ENCODE assay signal across 14 mouse cellular contexts in genomic region chr12:17048979-17049612, GRCm38 (mm10). TPM values are rescaled to one million over a fixed set of nuclear protein-coding genes. Genes with fewer than 3 reads are reported as not detected.
A peak's percentile ranks its signal among the peaks of the same experiment; 100 is the strongest.
DNase-seq lines count a peak whose midpoint lies in the region; ATAC-seq and TF ChIP-seq lines count a peak whose summit lies in the region.
"Had no signal": no experiment of that assay in that cellular context is flagged by ENCODE, and none has a peak within 500 bp of the region (broad histone marks: within the 10 kb centered on the region; RNA-seq: fewer than 3 reads in every experiment).

No protein-coding gene starts in this region.

- H3K4me2 ChIP-seq in forebrain, embryonic 16.5 days (ENCODE audit: low read length) = no peak overlapping the region
- H3K4me2 ChIP-seq in hindbrain, embryonic 16.5 days (ENCODE audit: low read length) = no peak overlapping the region
- H3K4me2 ChIP-seq in neural tube, embryonic 12.5 days (replicated peaks) = no peak overlapping the region
- H3K4me2 ChIP-seq in liver, postnatal 0 days (ENCODE audit: low read depth, low read length) = no peak overlapping the region
- H3K4me2 ChIP-seq: liver, embryonic 11.5 days had no signal

- intact Hi-C loops in left cerebral cortex, postnatal 4 days (cut with DNase I) = no loop called here

- H3K36me3 ChIP-seq in forebrain, embryonic 16.5 days (ENCODE audit: control insufficient read depth, insufficient read depth) = no peaks in the 10 kb centered on the region
- no peaks in the 10 kb centered on the region for H3K36me3 ChIP-seq in hindbrain, embryonic 16.5 days (ENCODE audit: control insufficient read depth, insufficient read depth, low read length)
- no peaks in the 10 kb centered on the region for H3K36me3 ChIP-seq in neural tube, embryonic 12.5 days
- H3K36me3 ChIP-seq in liver, postnatal 0 days (replicated peaks; ENCODE audit: insufficient read depth, low read length) = no peaks in the 10 kb centered on the region

- no peak for TF ChIP-seq EP300 in liver, postnatal 0 days (IDR thresholded peaks at IDR 0.05; ENCODE audit: low read depth)

- peak; percentile 57 for ATAC-seq in forebrain, embryonic 16.5 days
- ATAC-seq in hindbrain, embryonic 16.5 days = peak; percentile 87
- ATAC-seq in neural tube, embryonic 12.5 days (ENCODE audit: low FRiP score, low read depth) = peak; percentile 88
- ATAC-seq in liver, postnatal 0 days = no peak
- ATAC-seq in granulocyte monocyte progenitor cell, adult 5-6 weeks (replicated peaks; ENCODE audit: poor library complexity, severe bottlenecking) = no peak

- H3K9me3 ChIP-seq in forebrain, embryonic 16.5 days (ENCODE audit: control insufficient read depth, low read length) = no peaks in the 10 kb centered on the region
- H3K9me3 ChIP-seq in hindbrain, embryonic 16.5 days (ENCODE audit: control insufficient read depth, low read length) = no peaks in the 10 kb centered on the region
- H3K9me3 ChIP-seq in neural tube, embryonic 12.5 days = no peaks in the 10 kb centered on the region
- no peaks in the 10 kb centered on the region for H3K9me3 ChIP-seq in liver, postnatal 0 days (ENCODE audit: low read length)

- no peak for TF ChIP-seq CTCF in liver, postnatal 0 days (IDR thresholded peaks at IDR 0.05; ENCODE audit: low read depth)

- DNase-seq in left cerebral cortex, postnatal 4 days = peak; percentile 71
- no peak for DNase-seq in left cerebral cortex, adult 8-10 months (ENCODE audit: low spot score in 2 of 2)
- DNase-seq in liver, postnatal 0 days = no peak
- DNase-seq in testis, postnatal 10 days (ENCODE audit: low spot score) = no peak
- DNase-seq: adrenal gland, adult 8-10 months; heart, adult 11 months; heart, postnatal 10 days; kidney, adult 8-10 months had no signal

- no peak overlapping the region for H3K4me3 ChIP-seq in forebrain, embryonic 16.5 days (replicated peaks; ENCODE audit: low read length)
- no peak overlapping the region for H3K4me3 ChIP-seq in hindbrain, embryonic 16.5 days (ENCODE audit: low read length)
- H3K4me3 ChIP-seq in neural tube, embryonic 12.5 days = no peak overlapping the region
- H3K4me3 ChIP-seq in liver, postnatal 0 days (ENCODE audit: low read depth, low read length) = no peak overlapping the region

- WGBS in forebrain, embryonic 16.5 days = 54% methylated on average over 7 of the region's 7 CpGs
- 31% methylated on average over 7 of the region's 7 CpGs for WGBS in hindbrain, embryonic 16.5 days
- WGBS in neural tube, embryonic 12.5 days = 41% methylated on average over 7 of the region's 7 CpGs
- 78% methylated on average over 7 of the region's 7 CpGs for WGBS in liver, postnatal 0 days (ENCODE audit: insufficient replicate concordance)

- H3K27me3 ChIP-seq in forebrain, embryonic 16.5 days (replicated peaks; ENCODE audit: control insufficient read depth, insufficient read depth, low read length) = no peaks in the 10 kb centered on the region
- no peaks in the 10 kb centered on the region; the same call in 1 of the 2 replicates for H3K27me3 ChIP-seq in hindbrain, embryonic 16.5 days (replicated peaks; ENCODE audit: control insufficient read depth, insufficient read depth, low read length)
- peaks cover 5% of the 10 kb centered on the region; the same call in 1 of the 2 replicates for H3K27me3 ChIP-seq in neural tube, embryonic 12.5 days (replicated peaks)
- H3K27me3 ChIP-seq in liver, postnatal 0 days (ENCODE audit: insufficient read depth, low read length) = no peaks in the 10 kb centered on the region
- H3K27me3 ChIP-seq: CH12.LX had no signal

- H3K27ac ChIP-seq in forebrain, embryonic 16.5 days (ENCODE audit: low read length) = no peak overlapping the region
- H3K27ac ChIP-seq in hindbrain, embryonic 16.5 days (ENCODE audit: low read depth, low read length) = no peak overlapping the region
- H3K27ac ChIP-seq in neural tube, embryonic 12.5 days = no peak overlapping the region
- H3K27ac ChIP-seq in liver, postnatal 0 days (ENCODE audit: low read depth) = no peak overlapping the region

- no peak overlapping the region for H3K9ac ChIP-seq in forebrain, embryonic 16.5 days (replicated peaks; ENCODE audit: low read depth, low read length)
- H3K9ac ChIP-seq in hindbrain, embryonic 16.5 days (ENCODE audit: low read depth, low read length) = no peak overlapping the region
- H3K9ac ChIP-seq in neural tube, embryonic 12.5 days = no peak overlapping the region
- H3K9ac ChIP-seq in liver, postnatal 0 days (replicated peaks) = no peak overlapping the region

- peaks cover 6% of the 10 kb centered on the region for H3K4me1 ChIP-seq in forebrain, embryonic 16.5 days (replicated peaks; ENCODE audit: control insufficient read depth, insufficient read depth, low read length)
- H3K4me1 ChIP-seq in hindbrain, embryonic 16.5 days (ENCODE audit: control insufficient read depth, insufficient read depth, low read depth, low read length) = peaks cover 9% of the 10 kb centered on the region
- no peaks in the 10 kb centered on the region for H3K4me1 ChIP-seq in neural tube, embryonic 12.5 days
- H3K4me1 ChIP-seq in liver, postnatal 0 days (ENCODE audit: insufficient read depth) = no peaks in the 10 kb centered on the region

RNA-seq across cellular contexts. Expression of gene 2410004P03Rik, which starts 37.6 kb away (rescaled TPM):
- total RNA-seq in left cerebral cortex, postnatal 4 days (2021) = 1 to 10 TPM; 1.2 to 2.4 TPM
- total RNA-seq in left cerebral cortex, adult 8-10 months (2022) = 1 to 10 TPM in 1 of 4 experiments, under 1 TPM in 3; 0.74 to 1.1 (median 0.85) TPM
- 3.0 and 4.3 TPM in 2 replicates for polyA plus RNA-seq in forebrain, embryonic 16.5 days (2015; fragmentation: Nextera tagmentation; extraction: Ambion mirVana)
- 8.2 and 9.1 TPM in 2 replicates for polyA plus RNA-seq in hindbrain, embryonic 16.5 days (2015; fragmentation: Nextera tagmentation; extraction: Ambion mirVana)
- polyA plus RNA-seq in neural tube, embryonic 12.5 days (2016; fragmentation: Nextera tagmentation; extraction: Ambion mirVana) = 0.41 and 1.2 TPM in 2 replicates
- 0.06 TPM in 1 of 2 replicates, not detected in the other for polyA plus RNA-seq in liver, postnatal 0 days (2015; fragmentation: Nextera tagmentation; extraction: Ambion mirVana)
- not detected in 2 replicates for total RNA-seq in granulocyte monocyte progenitor cell, adult 5-6 weeks (2014; fragmentation: Nextera tagmentation)
- 0.21 and 0.26 TPM in 2 replicates for total RNA-seq in granulocyte monocyte progenitor cell, adult 5-6 weeks (2017)
- total RNA-seq: adrenal gland, adult 8-10 months; CH12.LX had no signal

RNA-seq across cellular contexts. Expression of gene Pqlc3, which starts 48.9 kb away (rescaled TPM):
- total RNA-seq in left cerebral cortex, postnatal 4 days (2021) = 1 to 10 TPM in 1 of 2 experiments, under 1 TPM in 1; 0.68 to 1.1 TPM
- 1 to 10 TPM; 1.2 to 1.9 (median 1.8) TPM for total RNA-seq in left cerebral cortex, adult 8-10 months (2022)
- polyA plus RNA-seq in forebrain, embryonic 16.5 days (2015; fragmentation: Nextera tagmentation; extraction: Ambion mirVana) = 1.5 and 1.8 TPM in 2 replicates
- polyA plus RNA-seq in hindbrain, embryonic 16.5 days (2015; fragmentation: Nextera tagmentation; extraction: Ambion mirVana) = 1.7 and 2.1 TPM in 2 replicates
- 2.3 and 3.0 TPM in 2 replicates for polyA plus RNA-seq in neural tube, embryonic 12.5 days (2016; fragmentation: Nextera tagmentation; extraction: Ambion mirVana)
- 6.5 and 6.7 TPM in 2 replicates for polyA plus RNA-seq in liver, postnatal 0 days (2015; fragmentation: Nextera tagmentation; extraction: Ambion mirVana)
- total RNA-seq in granulocyte monocyte progenitor cell, adult 5-6 weeks (2014; fragmentation: Nextera tagmentation) = 32.3 and 42.3 TPM in 2 replicates
- total RNA-seq in granulocyte monocyte progenitor cell, adult 5-6 weeks (2017) = 19.7 and 25.3 TPM in 2 replicates

Comparison
In these comparisons a context has a peak if more than half of its experiments do, and no peak if none do; other contexts are left out.
1. ATAC-seq: peak in forebrain, embryonic 16.5 days (single experiment), hindbrain, embryonic 16.5 days (single experiment) and neural tube, embryonic 12.5 days (single experiment); none in liver, postnatal 0 days (single experiment) and granulocyte monocyte progenitor cell, adult 5-6 weeks (single experiment).